Mouse (Mus musculus) inflammation-experienced regulatory T-cells, adult 6 months (primary cell): ENCODE data around the gene Vmn1r178. TPM values are rescaled to one million over a fixed set of nuclear protein-coding genes. Genes with fewer than 3 reads are reported as not detected.
"Not testable (repeated sequence)": the region's sequence is repeated elsewhere in the genome, so short reads cannot be mapped to it uniquely, and the experiment has no call there.

Source experiments
- ATAC-seq: one replicate; pipeline ENCODE4 v1.8.0; 2017
- polyA plus RNA-seq, 3 experiments: library from polyadenylated mRNA; unstranded; fragments of 100-300 nt; shearing (Covaris generic); gene quantifications; one replicate each; pipeline ENCODE4 v1.2.1; 2017

The Vmn1r178 gene
- polyA plus RNA-seq, result not detected

DNA sequence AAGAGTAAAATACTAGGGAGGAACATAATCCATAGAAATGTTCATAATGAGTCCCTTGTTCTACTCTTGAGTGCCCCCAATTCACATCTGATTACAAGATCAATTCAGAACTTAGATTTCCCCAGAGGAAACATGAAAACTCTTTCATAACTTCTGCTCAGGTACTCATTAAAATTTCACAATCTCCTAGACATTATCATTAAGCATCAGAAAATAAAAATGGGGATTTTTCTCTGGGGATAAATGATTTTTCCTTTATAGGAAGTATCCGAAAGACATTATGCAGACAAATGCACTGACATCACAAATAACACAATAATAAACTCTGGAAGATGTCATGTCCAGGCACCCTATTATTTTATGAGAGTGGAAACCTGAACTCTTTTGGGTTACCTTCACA is at the start of gene Vmn1r178:
TSS of gene Vmn1r178 (plus strand) at position 301 of the 400 bp plus-strand sequence.
- no peak for ATAC-seq

DNA sequence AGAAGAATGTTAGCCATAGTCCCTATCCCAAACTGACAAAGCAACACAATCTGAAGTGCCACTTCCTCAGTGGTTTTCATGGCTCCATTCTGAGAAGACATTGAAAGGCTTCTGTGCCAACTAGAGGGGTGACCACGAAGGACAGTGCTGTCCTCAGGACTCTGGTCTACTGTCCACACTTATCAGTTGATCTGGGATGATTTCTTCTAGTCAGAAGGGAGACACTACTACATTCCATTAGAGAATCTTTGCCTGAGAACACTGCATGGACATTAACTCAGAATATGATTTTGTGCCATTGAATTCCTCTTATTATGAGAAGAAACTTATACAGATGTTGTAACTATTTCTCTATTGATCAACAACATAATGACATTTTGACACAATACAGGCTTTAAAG is 25.5 kb upstream of the Vmn1r178 start, which contains the start of gene Vmn1r177:
TSS of gene Vmn1r177 (minus strand) at position 101 of the 400 bp plus-strand sequence.
- not testable (repeated sequence) for ATAC-seq

DNA sequence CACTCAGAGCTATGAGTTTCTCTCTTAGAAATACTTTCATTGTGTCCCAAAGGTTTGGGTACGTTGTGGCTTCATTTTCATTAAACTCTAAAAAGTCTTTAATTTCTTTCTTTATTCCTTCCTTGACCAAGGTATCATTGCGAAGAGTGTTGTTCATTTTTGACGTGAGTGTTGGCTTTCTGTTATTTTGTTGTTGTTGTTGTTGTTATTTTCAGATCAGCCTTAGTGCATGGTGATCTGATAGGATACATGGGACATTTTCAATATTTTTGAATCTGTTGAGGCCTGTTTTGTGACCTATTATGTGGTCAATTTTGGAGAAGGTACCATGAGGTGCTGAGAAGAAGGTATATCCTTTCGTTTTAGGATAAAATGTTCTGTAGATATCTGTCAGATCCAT is 14.9 kb upstream of the Vmn1r178 start:
- not testable (repeated sequence) for ATAC-seq

DNA sequence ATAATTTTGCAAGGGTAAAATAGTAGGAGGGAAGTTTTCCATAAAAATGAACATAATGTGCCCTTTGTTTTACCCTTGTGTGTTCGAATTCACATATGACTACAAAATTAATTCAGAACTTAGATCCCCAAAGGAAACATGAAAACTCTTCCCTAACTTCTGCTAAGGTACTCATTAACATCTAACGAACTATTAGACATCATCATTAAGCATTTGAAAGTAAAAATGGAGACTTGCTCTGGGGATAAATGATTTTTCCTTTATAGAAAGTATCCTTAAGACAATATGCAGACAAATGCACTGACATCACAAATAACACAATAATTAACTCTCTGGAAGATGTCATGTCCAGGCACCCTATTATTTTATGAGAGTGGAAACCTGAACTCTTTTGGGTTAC is 34.9 kb downstream of the Vmn1r178 start, which contains the start of gene Vmn1r179:
TSS of gene Vmn1r179 (plus strand) at position 301 of the 400 bp plus-strand sequence.
- ATAC-seq, result no peak

Other genes with a start within 250 kb of the Vmn1r178 start
- gene Vmn1r172, start 233.7 kb upstream of the Vmn1r178 start, polyA plus RNA-seq, result not detected
- under 1 TPM in 1 of 3 experiments, not detected in 2; 0.06 TPM for gene Vmn1r173, start 191.3 kb upstream of the Vmn1r178 start, polyA plus RNA-seq
- gene Vmn1r174, start 139.7 kb upstream of the Vmn1r178 start, polyA plus RNA-seq, result under 1 TPM in 1 of 3 experiments, not detected in 2; 0.05 TPM
- not detected for gene Vmn1r175, start 81.4 kb upstream of the Vmn1r178 start, polyA plus RNA-seq
- not detected for gene Vmn1r176, start 54.6 kb upstream of the Vmn1r178 start, polyA plus RNA-seq
- gene Vmn1r177, start 25.6 kb upstream of the Vmn1r178 start, polyA plus RNA-seq, result not detected
- gene Vmn1r179, start 35.0 kb downstream of the Vmn1r178 start, polyA plus RNA-seq, result not detected
- not detected for gene Vmn1r180, start 58.6 kb downstream of the Vmn1r178 start, polyA plus RNA-seq
- gene Vmn1r181, start 82.6 kb downstream of the Vmn1r178 start, polyA plus RNA-seq, result not detected
- not detected for gene V1rd19, start 109.7 kb downstream of the Vmn1r178 start, polyA plus RNA-seq
- under 1 TPM in 1 of 3 experiments, not detected in 2; 0.04 TPM for gene Vmn1r183, start 161.2 kb downstream of the Vmn1r178 start, polyA plus RNA-seq
- 10 to 100 TPM; 13.6 to 19.9 (median 17.2) TPM for gene Zfp180, start 189.9 kb downstream of the Vmn1r178 start, polyA plus RNA-seq
- gene Zfp112, start 220.3 kb downstream of the Vmn1r178 start, polyA plus RNA-seq, result 1 to 10 TPM in 1 of 3 experiments, under 1 TPM in 2; 0.44 to 1.1 (median 0.58) TPM
- 10 to 100 TPM; 14.7 to 18.5 (median 16.5) TPM for gene Zfp235, start 242.2 kb downstream of the Vmn1r178 start, polyA plus RNA-seq